Mouse (Mus musculus) G1E (cell line): Measurements from ENCODE around the gene Cntn2.

Experiments
- CTCF ChIP-seq: IDR thresholded peaks from 2 replicates; pipeline ENCODE4 v1.5.1; 2012; ENCODE audit warnings: low read depth, low read length, inconsistent platforms, mixed read lengths
- GATA2 ChIP-seq: IDR thresholded peaks from 2 replicates; pipeline ENCODE4 v1.6.1; 2012; ENCODE audit warnings: low read depth, low read length, inconsistent platforms, borderline replicate concordance

DNA sequence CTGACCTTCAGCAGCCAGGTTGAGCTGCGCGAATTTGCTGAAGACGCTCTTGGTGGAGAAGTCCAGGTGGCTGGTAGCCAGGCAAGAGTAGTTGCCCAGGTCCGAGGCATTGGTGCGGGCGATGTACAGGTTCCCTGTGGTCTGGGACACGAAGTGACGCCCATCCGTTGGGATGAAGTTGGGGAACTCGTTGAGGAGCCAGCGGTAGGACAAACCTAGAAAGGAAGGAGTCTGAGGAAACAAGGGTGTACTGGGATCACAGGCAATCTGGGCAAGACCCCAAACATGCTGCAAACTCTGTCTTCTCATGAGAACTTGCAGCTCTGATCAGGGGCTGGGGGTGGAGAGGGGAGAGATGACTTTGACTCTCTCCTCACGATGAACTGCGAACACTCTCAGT is 15.0 kb downstream of the Cntn2 start:
- TF ChIP-seq GATA2 (no peak), CTCF (no peak)
